Mouse (Mus musculus) right cerebral cortex, postnatal 10 days (tissue): ENCODE measurements around the gene Crx.
"Not testable (repeated sequence)": the region's sequence is repeated elsewhere in the genome, so short reads cannot be mapped to it uniquely, and the experiment has no call there.

ENCODE experiments used
- DNase-seq, 2 experiments: peaks; one replicate each; pipeline ENCODE4 v3.0.0; 2021; ENCODE audit warnings: low spot score in 2 of 2

Gene Crx

DNA sequence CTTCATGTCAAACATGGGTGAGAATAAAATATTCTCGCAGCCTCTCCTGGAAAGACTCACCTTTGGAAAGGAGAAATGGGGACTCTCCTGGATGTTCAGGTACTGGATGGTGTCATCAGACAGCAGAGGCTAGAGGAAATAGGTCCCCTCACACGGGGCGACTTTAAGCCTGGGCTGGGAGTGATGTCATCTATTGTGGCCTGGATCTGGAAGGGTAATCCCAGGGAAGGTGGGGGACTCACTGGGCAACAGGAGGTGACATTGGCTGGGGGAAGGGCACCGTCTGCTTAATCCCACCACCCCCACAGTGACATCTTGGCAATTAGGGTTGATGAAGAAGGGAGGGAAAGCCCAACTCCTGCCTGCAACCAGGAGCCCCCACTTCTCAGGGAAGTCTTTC, at the start of gene Crx:
Crx (minus strand) TSS at position 213 of the 400 bp plus-strand sequence.
- DNase-seq, result no peak

DNA sequence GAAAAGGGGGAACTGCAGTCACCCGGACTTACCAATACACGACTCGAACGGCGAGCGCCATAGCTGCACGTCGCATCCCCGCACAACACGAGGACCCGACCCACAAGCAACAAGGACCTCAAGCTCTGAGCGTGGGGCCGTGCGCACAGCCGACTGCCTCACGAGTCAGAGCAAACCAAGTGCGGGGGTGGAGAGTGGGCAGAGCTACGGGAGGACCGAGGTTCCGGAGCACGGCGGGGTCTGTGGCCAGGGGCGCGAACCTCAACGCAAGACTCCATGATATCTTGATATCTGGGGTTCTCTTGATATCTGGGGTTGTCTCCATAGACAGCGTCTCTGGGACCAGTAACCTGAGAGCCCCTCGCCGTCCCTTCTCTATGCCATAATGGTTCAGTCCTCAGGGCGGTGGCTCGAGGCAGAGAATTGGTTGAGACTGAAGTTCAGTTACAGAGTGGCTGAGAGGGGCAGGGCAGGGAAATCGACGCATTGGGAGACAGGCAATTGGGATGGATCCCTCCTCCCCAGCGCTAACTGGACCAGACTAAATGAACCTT, 42.5 kb upstream of the Crx start, which contains the start of gene Selenow:
Selenow (minus strand) TSS at position 183 of the 554 bp plus-strand sequence.
- DNase-seq, result peak; percentile 94 to 95

DNA sequence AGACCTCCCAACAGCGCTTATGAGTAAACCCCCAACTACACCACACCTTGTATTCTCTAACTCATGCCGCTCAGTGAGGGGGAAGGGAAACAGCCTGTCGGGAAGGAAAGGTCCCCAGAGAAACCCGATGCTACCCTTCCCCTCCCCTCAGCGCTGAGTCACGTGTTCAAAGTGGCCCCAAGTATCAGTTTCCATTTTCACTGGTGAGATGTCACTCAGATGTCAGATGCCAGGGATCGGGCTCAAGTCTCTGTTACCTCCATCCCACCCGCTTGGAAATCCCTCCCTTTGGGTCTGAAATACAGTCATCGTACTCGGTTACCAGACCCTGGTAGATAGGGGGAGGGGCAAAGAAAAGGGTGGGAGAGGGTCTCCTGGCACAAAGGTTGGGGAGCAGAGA, 42.0 kb upstream of the Crx start:
- DNase-seq, result peak in 1 of 2 experiments; percentile 67

- DNase-seq, result no peak
Measured at GRCm38 (mm10) chr7:15920645-15921190, 41.0 kb upstream of the Crx start.

DNA sequence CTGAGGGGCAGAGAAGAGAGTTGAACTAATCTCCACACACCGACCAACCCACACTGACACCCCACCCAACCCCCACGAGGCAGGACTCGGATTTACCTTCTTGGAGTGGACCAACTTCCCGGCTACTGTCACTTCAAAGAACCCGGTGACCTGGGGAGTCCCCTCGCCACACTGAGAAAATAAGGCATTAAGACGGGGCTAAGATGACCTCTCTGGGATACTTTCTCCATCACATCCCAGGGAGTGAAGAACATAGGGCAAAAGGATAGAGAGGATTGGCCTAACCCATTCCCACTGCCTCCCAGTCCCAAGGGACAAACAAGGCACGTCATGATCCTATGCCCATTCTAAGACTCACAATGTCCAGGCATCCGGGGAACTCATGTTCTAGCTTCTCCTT, 40.2 kb upstream of the Crx start:
- DNase-seq, result no peak

GRCm38 (mm10) chr7:15918371-15918770, 38.6 kb upstream of the Crx start:
- DNase-seq, result peak in 1 of 2 experiments; percentile 39

DNA sequence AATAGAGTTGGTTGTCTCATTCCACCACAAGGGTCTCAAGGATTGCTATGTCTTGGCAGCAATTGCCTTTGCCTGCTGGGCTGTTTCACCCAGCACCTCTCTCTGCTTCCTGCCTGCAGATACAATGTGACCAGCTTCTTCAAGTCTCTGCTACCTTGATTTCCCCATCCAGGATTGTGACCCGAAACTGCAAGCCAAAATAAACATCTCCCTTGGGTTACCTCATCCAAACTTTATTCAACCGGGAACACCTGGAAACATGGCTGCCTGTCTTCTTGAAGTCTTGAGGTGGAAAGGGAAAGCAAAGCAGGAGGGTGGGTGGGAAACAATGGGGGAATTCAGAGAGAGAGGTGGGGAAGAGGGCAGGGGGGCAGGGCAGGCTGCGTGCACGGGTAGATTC, 37.2 kb upstream of the Crx start:
- no peak for DNase-seq

DNA sequence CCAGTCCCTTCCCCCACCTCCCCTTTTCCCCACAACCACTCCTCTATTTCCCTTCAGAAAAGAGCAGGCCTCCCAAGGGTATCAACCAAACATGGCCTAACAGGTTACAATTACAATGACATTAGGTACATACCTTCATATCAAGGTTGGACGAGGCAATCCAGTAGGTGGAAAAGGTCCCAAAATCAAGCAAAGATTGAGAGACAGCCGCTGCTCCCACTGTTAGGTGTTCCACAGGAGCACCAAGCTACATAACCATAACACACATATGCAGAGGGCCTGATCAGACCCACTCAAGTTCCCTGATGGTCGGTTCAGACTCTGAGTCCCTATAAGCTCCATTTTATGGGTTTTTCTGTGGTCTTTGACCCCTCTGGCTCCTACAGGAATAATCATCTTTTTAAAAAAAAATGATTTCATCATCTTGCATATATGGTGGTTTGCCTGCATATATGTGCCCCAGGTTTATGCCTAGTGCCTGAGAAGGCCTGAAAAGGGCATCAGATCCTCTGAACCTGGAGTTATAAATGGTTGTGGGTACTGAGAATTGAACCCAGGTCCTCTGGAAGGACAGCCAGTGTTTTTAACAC, 36.5 kb upstream of the Crx start:
- no peak for DNase-seq

DNA sequence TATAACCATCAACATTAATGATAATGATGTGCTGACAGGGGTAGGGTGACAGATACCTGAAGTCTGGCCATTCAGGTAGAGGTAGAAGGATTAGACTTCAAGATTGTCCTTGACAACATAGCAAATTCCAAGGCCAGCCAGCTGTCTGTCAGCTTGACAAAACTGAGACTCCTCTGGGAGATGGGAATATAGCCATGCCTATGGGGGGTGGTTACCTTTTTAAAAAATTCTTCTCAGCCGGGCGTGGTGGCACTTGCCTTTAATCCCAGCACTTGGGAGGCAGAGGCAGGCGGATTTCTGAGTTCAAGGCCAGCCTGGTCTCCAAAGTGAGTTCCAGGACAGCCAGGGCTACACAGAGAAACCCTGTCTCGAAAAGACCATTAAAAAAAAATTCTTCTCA, 35.9 kb upstream of the Crx start:
- not testable (repeated sequence) for DNase-seq

- peak in 1 of 2 experiments; percentile 39 for DNase-seq
Measured at GRCm38 (mm10) chr7:15914751-15915150, 35.0 kb upstream of the Crx start.

- peak; percentile 49 for DNase-seq
Measured at GRCm38 (mm10) chr7:15914252-15914651, 34.5 kb upstream of the Crx start.

DNA sequence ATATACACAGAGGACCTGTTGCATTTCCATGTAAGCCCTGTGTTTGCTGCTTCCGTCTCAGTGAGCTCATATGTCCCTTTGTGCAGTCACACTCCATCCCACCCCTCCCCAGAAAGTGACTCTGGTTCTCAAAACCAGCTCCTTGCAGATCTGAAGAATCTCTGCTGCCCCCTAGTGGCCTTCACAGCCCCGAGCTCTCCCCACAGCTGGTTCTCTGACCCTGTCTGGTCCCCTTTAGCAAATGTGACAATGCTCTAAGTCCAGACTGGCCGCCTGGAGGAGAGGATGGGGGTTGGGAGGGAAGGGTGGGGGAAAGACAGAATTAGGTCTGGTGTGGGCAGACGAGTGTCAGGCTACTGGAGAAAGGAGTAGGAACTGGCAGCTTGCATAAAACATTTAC, 32.4 kb upstream of the Crx start:
- peak; percentile 80 to 82 for DNase-seq

- no peak for DNase-seq
Measured at GRCm38 (mm10) chr7:15910521-15910920, 30.8 kb upstream of the Crx start.

DNA sequence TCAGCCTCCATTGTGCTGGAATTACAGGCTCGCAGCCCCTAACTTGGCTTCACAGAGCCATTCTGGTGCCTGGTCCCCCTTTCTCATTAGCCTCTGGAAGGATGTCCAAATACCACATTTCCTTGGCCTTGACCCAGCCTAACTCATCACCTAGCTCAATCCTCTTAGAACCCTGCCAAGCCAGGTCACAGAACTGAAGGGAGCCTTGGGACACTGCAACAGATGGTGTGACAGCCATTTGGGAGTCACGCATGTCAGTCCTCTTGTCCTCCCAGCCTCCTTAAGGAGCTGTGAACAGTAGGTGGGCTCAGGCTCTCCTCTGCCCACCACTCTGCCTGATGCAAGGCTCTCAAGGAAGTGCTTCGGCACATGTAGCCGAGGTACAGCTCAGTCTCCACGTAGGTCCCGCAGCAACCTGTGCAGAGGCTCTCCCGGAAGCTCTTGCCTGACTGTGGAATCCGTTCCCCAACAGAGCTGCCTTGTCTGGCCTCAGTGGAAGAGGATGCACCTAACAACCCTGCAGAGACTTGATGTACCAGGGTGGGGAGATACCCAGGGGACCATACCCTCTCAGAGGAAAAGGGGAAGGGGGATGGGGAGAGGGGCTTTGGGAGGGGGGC, 28.3 kb upstream of the Crx start:
- no peak for DNase-seq

DNA sequence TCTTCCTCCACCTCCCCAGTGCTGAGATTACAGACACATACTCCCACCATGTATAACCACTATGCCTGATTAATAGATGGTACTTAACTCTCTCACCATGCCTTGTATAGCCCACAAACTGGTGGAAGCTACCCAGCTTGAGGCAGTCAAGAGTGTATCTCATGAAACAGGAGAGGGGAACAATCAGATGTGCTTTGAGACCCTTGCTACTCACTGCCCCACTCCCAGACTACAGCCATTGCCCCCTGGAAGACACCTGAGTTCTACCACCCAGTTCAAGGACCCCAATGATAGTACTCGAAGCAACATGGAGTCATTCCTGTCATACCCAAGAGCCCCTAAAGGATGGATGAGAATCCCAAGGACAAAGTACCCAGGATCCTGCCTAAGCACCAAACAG, 26.8 kb upstream of the Crx start:
- DNase-seq, result no peak

- no peak for DNase-seq
Measured at GRCm38 (mm10) chr7:15905861-15906260, 26.1 kb upstream of the Crx start.

DNA sequence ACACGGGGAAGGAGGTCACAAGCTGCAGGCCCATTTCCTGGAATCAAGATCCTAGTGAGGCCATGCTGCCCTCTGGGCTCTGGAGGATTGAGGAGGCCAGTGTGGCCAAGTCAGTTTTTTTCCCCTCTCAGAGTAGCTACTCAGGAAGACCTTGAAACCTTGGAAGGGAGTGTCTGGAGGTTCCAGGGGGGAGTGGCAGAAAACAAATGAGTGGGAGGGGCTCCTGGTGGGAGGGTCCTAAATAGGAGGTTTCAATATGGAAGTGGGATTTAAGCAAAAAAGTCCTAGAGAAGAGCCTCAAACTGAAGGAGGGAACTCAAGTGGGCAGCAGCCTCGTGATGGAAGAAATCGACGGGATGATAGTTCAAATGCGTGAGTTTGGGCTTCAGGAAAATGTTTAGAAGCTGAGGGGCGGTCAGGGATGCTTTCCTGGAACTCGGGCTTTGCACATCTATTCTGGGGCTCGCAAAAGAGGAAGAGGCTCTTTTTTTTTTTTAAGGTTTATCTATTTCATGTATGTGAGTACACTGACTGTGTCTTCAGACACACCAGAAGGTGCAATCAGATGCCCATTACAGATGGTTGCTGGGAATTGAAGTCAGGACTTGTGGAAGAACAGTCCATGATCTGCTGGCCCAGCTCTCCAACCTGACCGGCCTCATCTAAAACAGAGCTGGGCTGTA, 21.7 kb upstream of the Crx start:
- DNase-seq, result no peak

GRCm38 (mm10) chr7:15894251-15894650, 14.5 kb upstream of the Crx start:
- no peak for DNase-seq

GRCm38 (mm10) chr7:15884127-15884526, 4.4 kb upstream of the Crx start:
- no peak for DNase-seq

DNA sequence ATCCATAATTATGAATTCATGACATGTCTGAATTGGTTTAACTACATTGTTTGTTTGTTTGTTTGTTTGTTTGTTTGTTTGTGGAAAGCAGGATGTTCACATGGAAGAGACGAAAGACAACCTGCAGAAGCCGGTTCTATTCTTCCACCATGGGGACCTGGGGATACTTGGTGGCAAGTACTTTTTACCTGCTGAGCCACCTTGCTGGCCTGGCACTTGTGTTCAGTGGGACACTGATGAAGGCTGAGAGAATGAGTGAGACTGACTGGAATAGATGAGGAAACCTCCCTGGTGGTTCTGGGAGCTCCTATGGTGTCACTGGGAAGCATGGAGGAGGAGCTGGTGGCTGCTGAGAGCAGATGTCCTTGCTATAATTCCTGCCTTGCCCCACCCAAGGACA, 2.5 kb upstream of the Crx start, which contains the start of gene Crxos:
Crxos (plus strand) TSS at position 301 of the 400 bp plus-strand sequence.
- no peak for DNase-seq

GRCm38 (mm10) chr7:15881831-15882230, 2.1 kb upstream of the Crx start:
- no peak for DNase-seq

- no peak for DNase-seq
Measured at GRCm38 (mm10) chr7:15881388-15881787, 1.6 kb upstream of the Crx start.
